Mouse (Mus musculus): Measurements from ENCODE around the gene Ccs. TPM values are rescaled to one million over a fixed set of nuclear protein-coding genes. Genes with fewer than 3 reads are reported as not detected.
"Not testable (repeated sequence)": the region's sequence is repeated elsewhere in the genome, so short reads cannot be mapped to it uniquely, and the experiment has no call there.

The Ccs gene
- polyA plus RNA-seq (2012; rRNA removed) = 49.5 and 52.7 TPM in 2 replicates

- no peaks in the 10 kb centered on the region for H3K27me3 ChIP-seq (ENCODE audit: control insufficient read depth, insufficient read depth, low read length)
- peak; percentile 97 for DNase-seq
- 0 out of 2 replicates have a peak, but pooled peaks cover 3% of the 10 kb centered on the region for H3K4me1 ChIP-seq (ENCODE audit: control insufficient read depth, insufficient read depth, low read length)
- peak within 1 kb of the TSS; percentile 92 for H3K4me3 ChIP-seq (replicated peaks; ENCODE audit: insufficient read depth, low read depth, low read length)
- under 1% methylated on average over 25 of the region's 25 CpGs for WGBS
- TF ChIP-seq POLR2A (IDR thresholded peaks at IDR 0.05; ENCODE audit: borderline replicate concordance, insufficient read depth, low read length) (peak; percentile 54; the same call in 1 of the 2 replicates), CTCF (IDR thresholded peaks at IDR 0.05; ENCODE audit: borderline replicate concordance, insufficient read depth, low read depth, low read length) (no peak)
- no peak within 1 kb of the TSS for H3K27ac ChIP-seq (ENCODE audit: insufficient read depth, low read length)
These were observed at the start of gene Ccs, which contains the start of gene Ccdc87 for GRCm38 (mm10) chr19:4839149-4839548. Gene Ccs, minus strand, starts transcription at chr19:4839332. Gene Ccdc87, plus strand, starts transcription at chr19:4839366.

GRCm38 (mm10) chr19:4883961-4884360, 44.8 kb upstream of the Ccs start:
- no peaks in the 10 kb centered on the region for H3K4me1 ChIP-seq (ENCODE audit: control insufficient read depth, insufficient read depth, low read length)
- no peaks in the 10 kb centered on the region for H3K27me3 ChIP-seq (ENCODE audit: control insufficient read depth, insufficient read depth, low read length)
- H3K4me3 ChIP-seq (replicated peaks; ENCODE audit: insufficient read depth, low read depth, low read length) = no peak overlapping the region
- H3K27ac ChIP-seq (ENCODE audit: insufficient read depth, low read length) = no peak overlapping the region
- WGBS = 84% methylated on average over 4 of the region's 4 CpGs
- no peak for DNase-seq
- TF ChIP-seq CTCF (IDR thresholded peaks at IDR 0.05; ENCODE audit: borderline replicate concordance, insufficient read depth, low read depth, low read length) (no peak), POLR2A (IDR thresholded peaks at IDR 0.05; ENCODE audit: borderline replicate concordance, insufficient read depth, low read length) (no peak)

- Histone ChIP-seq H3K27ac (ENCODE audit: insufficient read depth, low read length) (no peak overlapping the region), H3K27me3 (ENCODE audit: control insufficient read depth, insufficient read depth, low read length) (no peaks in the 10 kb centered on the region), H3K4me1 (ENCODE audit: control insufficient read depth, insufficient read depth, low read length) (0 out of 2 replicates have a peak, but pooled peaks cover 4% of the 10 kb centered on the region), H3K4me3 (replicated peaks; ENCODE audit: insufficient read depth, low read depth, low read length) (no peak overlapping the region)
- no peak for TF ChIP-seq POLR2A (IDR thresholded peaks at IDR 0.05; ENCODE audit: borderline replicate concordance, insufficient read depth, low read length)
- TF ChIP-seq CTCF (IDR thresholded peaks at IDR 0.05; ENCODE audit: borderline replicate concordance, insufficient read depth, low read depth, low read length) = no peak
- 70% methylated on average over 10 of the region's 10 CpGs for WGBS
- DNase-seq = no peak
These were observed 40.2 kb upstream of the Ccs start for GRCm38 (mm10) chr19:4879324-4879703.

GRCm38 (mm10) chr19:4878405-4879323, 39.5 kb upstream of the Ccs start, which contains the start of gene Zdhhc24:
Gene Zdhhc24, plus strand, starts transcription at chr19:4878668.
- WGBS = 1% methylated on average over 52 of the region's 52 CpGs
- Histone ChIP-seq H3K4me1 (ENCODE audit: control insufficient read depth, insufficient read depth, low read length) (0 out of 2 replicates have a peak, but pooled peaks cover 4% of the 10 kb centered on the region), H3K4me3 (replicated peaks; ENCODE audit: insufficient read depth, low read depth, low read length) (peak within 1 kb of the TSS; percentile 64), H3K27me3 (ENCODE audit: control insufficient read depth, insufficient read depth, low read length) (no peaks in the 10 kb centered on the region), H3K27ac (ENCODE audit: insufficient read depth, low read length) (no peak within 1 kb of the TSS)
- peak; percentile 95 to 96 for DNase-seq
- TF ChIP-seq CTCF (IDR thresholded peaks at IDR 0.05; ENCODE audit: borderline replicate concordance, insufficient read depth, low read depth, low read length) (no peak), POLR2A (IDR thresholded peaks at IDR 0.05; ENCODE audit: borderline replicate concordance, insufficient read depth, low read length) (peak; percentile 53; the same call in 1 of the 2 replicates)

GRCm38 (mm10) chr19:4877785-4878184, 38.7 kb upstream of the Ccs start, which contains the start of gene Actn3:
Gene Actn3, minus strand, starts transcription at chr19:4877909.
- Histone ChIP-seq H3K27me3 (ENCODE audit: control insufficient read depth, insufficient read depth, low read length) (no peaks in the 10 kb centered on the region), H3K27ac (ENCODE audit: insufficient read depth, low read length) (no peak within 1 kb of the TSS), H3K4me3 (replicated peaks; ENCODE audit: insufficient read depth, low read depth, low read length) (peak within 1 kb of the TSS; percentile 64), H3K4me1 (ENCODE audit: control insufficient read depth, insufficient read depth, low read length) (0 out of 2 replicates have a peak, but pooled peaks cover 4% of the 10 kb centered on the region)
- WGBS = 6% methylated on average over 17 of the region's 17 CpGs
- TF ChIP-seq CTCF (IDR thresholded peaks at IDR 0.05; ENCODE audit: borderline replicate concordance, insufficient read depth, low read depth, low read length) (no peak), POLR2A (IDR thresholded peaks at IDR 0.05; ENCODE audit: borderline replicate concordance, insufficient read depth, low read length) (no peak)
- DNase-seq = no peak

GRCm38 (mm10) chr19:4876755-4877154, 37.6 kb upstream of the Ccs start:
- DNase-seq = no peak
- TF ChIP-seq POLR2A (IDR thresholded peaks at IDR 0.05; ENCODE audit: borderline replicate concordance, insufficient read depth, low read length) (no peak), CTCF (IDR thresholded peaks at IDR 0.05; ENCODE audit: borderline replicate concordance, insufficient read depth, low read depth, low read length) (no peak)
- 72% methylated on average over 3 of the region's 3 CpGs for WGBS

GRCm38 (mm10) chr19:4876241-4876640, 37.1 kb upstream of the Ccs start:
- Histone ChIP-seq H3K4me3 (replicated peaks; ENCODE audit: insufficient read depth, low read depth, low read length) (no peak overlapping the region), H3K27ac (ENCODE audit: insufficient read depth, low read length) (no peak overlapping the region), H3K27me3 (ENCODE audit: control insufficient read depth, insufficient read depth, low read length) (no peaks in the 10 kb centered on the region), H3K4me1 (ENCODE audit: control insufficient read depth, insufficient read depth, low read length) (0 out of 2 replicates have a peak, but pooled peaks cover 4% of the 10 kb centered on the region)
- WGBS = 63% methylated on average over 4 of the region's 4 CpGs
- TF ChIP-seq CTCF (IDR thresholded peaks at IDR 0.05; ENCODE audit: borderline replicate concordance, insufficient read depth, low read depth, low read length) = no peak
- TF ChIP-seq POLR2A (IDR thresholded peaks at IDR 0.05; ENCODE audit: borderline replicate concordance, insufficient read depth, low read length) = no peak
- no peak for DNase-seq

More at GRCm38 (mm10) chr19:4876755-4877154, 37.6 kb upstream of the Ccs start:
- H3K4me3 ChIP-seq (replicated peaks; ENCODE audit: insufficient read depth, low read depth, low read length) = no peak overlapping the region
- no peak overlapping the region for H3K27ac ChIP-seq (ENCODE audit: insufficient read depth, low read length)
- no peaks in the 10 kb centered on the region for H3K27me3 ChIP-seq (ENCODE audit: control insufficient read depth, insufficient read depth, low read length)
- H3K4me1 ChIP-seq (ENCODE audit: control insufficient read depth, insufficient read depth, low read length) = 0 out of 2 replicates have a peak, but pooled peaks cover 4% of the 10 kb centered on the region

GRCm38 (mm10) chr19:4874613-4875012, 35.5 kb upstream of the Ccs start:
- not testable (repeated sequence) for H3K4me3 ChIP-seq (replicated peaks; ENCODE audit: insufficient read depth, low read depth, low read length); DNase-seq; H3K4me1 ChIP-seq (ENCODE audit: control insufficient read depth, insufficient read depth, low read length); H3K27me3 ChIP-seq (ENCODE audit: control insufficient read depth, insufficient read depth, low read length); H3K27ac ChIP-seq (ENCODE audit: insufficient read depth, low read length)
- WGBS = 79% methylated on average over 1 of the region's 1 CpGs

Data from cerebellum, adult 2 months (tissue).